26 mouse cellular contexts compared by ENCODE assay signal in the genomic region with DNA sequence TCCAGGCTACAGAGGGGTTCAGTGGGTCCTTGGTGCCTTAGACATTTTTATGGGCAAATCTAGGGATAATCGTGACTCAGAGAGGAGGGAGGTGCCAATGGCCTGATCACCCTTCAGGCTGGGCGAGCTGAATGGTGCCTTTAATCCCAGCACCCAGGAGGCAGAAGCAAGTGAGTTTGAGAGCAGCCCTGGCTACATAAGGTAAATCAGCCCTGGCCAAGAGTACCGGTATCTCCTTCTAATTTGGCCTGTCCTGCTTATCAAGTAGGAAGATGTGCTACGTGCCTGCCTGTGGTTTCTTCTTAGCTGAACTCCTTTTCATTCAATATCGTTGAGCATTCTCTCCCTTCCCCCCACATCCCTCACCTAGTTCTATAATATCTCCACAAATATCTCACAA.
DNase-seq lines count a peak whose midpoint lies in the region; ATAC-seq and TF ChIP-seq lines count a peak whose summit lies in the region.
"Had no signal": no experiment of that assay in that cellular context is flagged by ENCODE, and none has a peak within 500 bp of the region (broad histone marks: within the 10 kb centered on the region; RNA-seq: fewer than 3 reads in every experiment).

No protein-coding gene starts in this region.

- no peak overlapping the region for H3K27ac ChIP-seq in heart, embryonic 12.5 days (ENCODE audit: poor library complexity, severe bottlenecking)
- no peak overlapping the region for H3K27ac ChIP-seq in liver, embryonic 11.5 days (ENCODE audit: low read depth, low read length)
- H3K27ac ChIP-seq in liver, embryonic 14.5 days, result no peak overlapping the region
- H3K27ac ChIP-seq: embryonic facial prominence, embryonic 10.5 days; embryonic facial prominence, embryonic 13.5 days; forebrain, embryonic 12.5 days; forebrain, embryonic 15.5 days; heart, adult 2 months; heart, embryonic 10.5 days; hindbrain, embryonic 12.5 days; hindbrain, embryonic 15.5 days had no signal

- no peak overlapping the region for H3K9ac ChIP-seq in heart, embryonic 12.5 days
- no peak overlapping the region for H3K9ac ChIP-seq in liver, embryonic 11.5 days (ENCODE audit: low read depth, low read length)
- no peak overlapping the region for H3K9ac ChIP-seq in liver, embryonic 14.5 days (replicated peaks)
- H3K9ac ChIP-seq: embryonic facial prominence, embryonic 13.5 days; forebrain, embryonic 12.5 days; forebrain, embryonic 15.5 days; hindbrain, embryonic 12.5 days; hindbrain, embryonic 15.5 days had no signal

- H3K36me3 ChIP-seq in heart, embryonic 12.5 days, result peaks cover 4% of the 10 kb centered on the region
- peaks cover 43% of the 10 kb centered on the region for H3K36me3 ChIP-seq in G1E (replicated peaks)
- H3K36me3 ChIP-seq in liver, embryonic 11.5 days (ENCODE audit: control insufficient read depth, insufficient read depth, low read length), result no peaks in the 10 kb centered on the region
- no peaks in the 10 kb centered on the region; the same call in 1 of the 2 replicates for H3K36me3 ChIP-seq in liver, embryonic 14.5 days (replicated peaks; ENCODE audit: control insufficient read depth, insufficient read depth, low read depth)
- H3K36me3 ChIP-seq: forebrain, embryonic 15.5 days; hindbrain, embryonic 15.5 days had no signal

- H3K9me3 ChIP-seq in heart, embryonic 12.5 days (replicated peaks), result no peaks in the 10 kb centered on the region
- H3K9me3 ChIP-seq in G1E (replicated peaks), result no peaks in the 10 kb centered on the region
- no peaks in the 10 kb centered on the region for H3K9me3 ChIP-seq in liver, embryonic 11.5 days (ENCODE audit: control insufficient read depth, low read length)
- H3K9me3 ChIP-seq in liver, embryonic 14.5 days (ENCODE audit: control insufficient read depth, low read length), result no peaks in the 10 kb centered on the region
- H3K9me3 ChIP-seq: embryonic facial prominence, embryonic 10.5 days; embryonic facial prominence, embryonic 13.5 days; forebrain, embryonic 12.5 days; forebrain, embryonic 15.5 days; heart, embryonic 10.5 days; hindbrain, embryonic 12.5 days; hindbrain, embryonic 15.5 days had no signal

- no peak overlapping the region for H3K4me3 ChIP-seq in heart, embryonic 12.5 days
- H3K4me3 ChIP-seq in G1E (ENCODE audit: low read depth, low read length), result peak overlapping the region; percentile 50; the same call in 1 of the 2 replicates
- no peak overlapping the region for H3K4me3 ChIP-seq in liver, embryonic 11.5 days (ENCODE audit: low read depth, low read length)
- no peak overlapping the region for H3K4me3 ChIP-seq in liver, embryonic 14.5 days (ENCODE audit: insufficient read depth in 1 of 2, low read depth in 2 of 2, low read length in 2 of 2)
- H3K4me3 ChIP-seq: embryonic facial prominence, embryonic 10.5 days; embryonic facial prominence, embryonic 13.5 days; erythroblast, embryonic 14.5 days; forebrain, embryonic 12.5 days; forebrain, embryonic 15.5 days; heart, adult 2 months; heart, embryonic 10.5 days; hindbrain, embryonic 12.5 days; hindbrain, embryonic 15.5 days had no signal

- 0 out of 2 replicates have a peak, but pooled peaks have one; percentile 21 for TF ChIP-seq EP300 in liver, embryonic 14.5 days (IDR thresholded peaks at IDR 0.05; ENCODE audit: low read depth)

- H3K4me1 ChIP-seq in heart, embryonic 12.5 days (replicated peaks), result peaks cover 54% of the 10 kb centered on the region
- peaks cover 65% of the 10 kb centered on the region for H3K4me1 ChIP-seq in G1E (ENCODE audit: insufficient read depth, low read depth, low read length)
- peaks cover 34% of the 10 kb centered on the region for H3K4me1 ChIP-seq in liver, embryonic 11.5 days (replicated peaks; ENCODE audit: control insufficient read depth, insufficient read depth, low read length)
- H3K4me1 ChIP-seq in liver, embryonic 14.5 days (replicated peaks; ENCODE audit: control insufficient read depth in 2 of 2, insufficient read depth in 2 of 2, low read length in 1 of 2), result peaks cover 23 to 34% of the 10 kb centered on the region in 2 experiments

- ATAC-seq in heart, embryonic 12.5 days (ENCODE audit: insufficient number of reproducible peaks, low FRiP score), result no peak
- no peak for ATAC-seq in G1E (ENCODE audit: extremely low read depth, insufficient number of reproducible peaks, low FRiP score, poor library complexity, severe bottlenecking)
- ATAC-seq in liver, embryonic 11.5 days (replicated peaks; ENCODE audit: low FRiP score), result peak; percentile 70
- peak; percentile 62; the same call in 1 of the 2 replicates for ATAC-seq in liver, embryonic 14.5 days (ENCODE audit: insufficient read depth)
- ATAC-seq: forebrain, embryonic 15.5 days; Patski had no signal

- no peaks in the 10 kb centered on the region for H3K27me3 ChIP-seq in heart, embryonic 12.5 days (replicated peaks)
- no peaks in the 10 kb centered on the region for H3K27me3 ChIP-seq in G1E (ENCODE audit: insufficient read depth, low read length)
- H3K27me3 ChIP-seq in liver, embryonic 11.5 days (replicated peaks; ENCODE audit: control insufficient read depth, insufficient read depth, low read length), result no peaks in the 10 kb centered on the region
- H3K27me3 ChIP-seq in liver, embryonic 14.5 days (ENCODE audit: control insufficient read depth, insufficient read depth, low read length), result no peaks in the 10 kb centered on the region
- H3K27me3 ChIP-seq: embryonic facial prominence, embryonic 13.5 days; forebrain, embryonic 12.5 days; forebrain, embryonic 15.5 days; hindbrain, embryonic 12.5 days; hindbrain, embryonic 15.5 days; Patski had no signal

- no peak overlapping the region for H3K4me2 ChIP-seq in heart, embryonic 12.5 days
- peak overlapping the region; percentile 26; the same call in 1 of the 2 replicates for H3K4me2 ChIP-seq in liver, embryonic 11.5 days
- no peak overlapping the region for H3K4me2 ChIP-seq in liver, embryonic 14.5 days (ENCODE audit: low read depth)
- H3K4me2 ChIP-seq: embryonic facial prominence, embryonic 13.5 days; forebrain, embryonic 12.5 days; forebrain, embryonic 15.5 days; hindbrain, embryonic 12.5 days; hindbrain, embryonic 15.5 days had no signal

- no peak for TF ChIP-seq CTCF in G1E (IDR thresholded peaks at IDR 0.05; ENCODE audit: low read depth, low read length)
- TF ChIP-seq CTCF in liver, embryonic 14.5 days (IDR thresholded peaks at IDR 0.05; ENCODE audit: low read depth), result no peak

- DNase-seq in heart, adult 11 months, result peak; percentile 79
- DNase-seq in G1E (ENCODE audit: low spot score), result no peak
- DNase-seq in liver, embryonic 11.5 days (ENCODE audit: low spot score), result no peak
- peak in 1 of 3 experiments; percentile 30 for DNase-seq in liver, embryonic 14.5 days (ENCODE audit: low read depth in 3 of 3, low spot score in 3 of 3)
- DNase-seq in ovary, postnatal 36 days (ENCODE audit: low spot score), result no peak
- no peak for DNase-seq in layer of hippocampus, adult 9-11 months
- no peak for DNase-seq in adrenal gland, adult (ENCODE audit: inconsistent age in 2 of 2, low spot score in 1 of 2)
- DNase-seq: adrenal gland, adult 8-10 months; adrenal gland, postnatal 25 days; cerebellum, adult 11 months; cerebellum, adult 8-10 months; cerebellum, postnatal 10 days; cerebellum, postnatal 36 days; embryo, embryonic 11 days; gastrocnemius, postnatal 25 days; heart, adult 2 months had no signal

- WGBS in heart, embryonic 12.5 days, result 63% methylated on average over 5 of the region's 5 CpGs
- 41% methylated on average over 5 of the region's 5 CpGs for WGBS in liver, embryonic 11.5 days
- WGBS in liver, embryonic 14.5 days (ENCODE audit: insufficient replicate concordance), result 16% methylated on average over 5 of the region's 5 CpGs

Comparison
In these comparisons a context has a peak if more than half of its experiments do, and no peak if none do; other contexts are left out.
1. ATAC-seq: peak in liver, embryonic 11.5 days (single experiment) and liver, embryonic 14.5 days (single experiment); none in heart, embryonic 12.5 days (single experiment) and G1E (single experiment).